In the genomic region with DNA sequence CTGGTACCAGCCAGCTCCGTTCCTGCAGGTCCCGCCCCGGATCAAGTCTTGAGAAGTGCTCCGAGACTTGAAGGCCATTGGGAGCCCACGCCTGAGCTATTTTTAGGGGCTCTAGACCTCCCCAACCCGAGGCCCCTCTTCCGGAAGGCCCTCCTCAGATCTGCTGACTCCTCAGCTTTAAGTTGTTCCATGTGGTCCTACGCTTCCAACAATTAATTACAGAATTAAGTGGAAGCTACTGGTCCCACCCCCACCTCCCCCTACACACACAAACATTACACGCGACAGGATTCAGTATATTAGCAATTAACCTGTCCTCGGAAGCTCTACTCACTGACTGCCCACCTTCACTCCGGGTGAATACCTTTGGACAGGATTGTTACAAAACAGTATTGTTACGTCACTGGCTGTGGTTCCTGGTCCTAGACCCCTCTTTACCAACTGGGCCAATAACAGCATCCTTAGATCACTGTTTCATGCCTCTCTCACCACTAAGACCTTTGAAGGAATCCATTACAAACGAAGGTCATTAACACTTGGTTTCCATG, we compare ENCODE assay signal across 7 mouse cellular contexts. TPM values are rescaled to one million over a fixed set of nuclear protein-coding genes. Genes with fewer than 3 reads are reported as not detected.
DNase-seq lines count a peak whose midpoint lies in the region; ATAC-seq and TF ChIP-seq lines count a peak whose summit lies in the region.

No protein-coding gene starts in this region.

- no peaks in the 10 kb centered on the region for H3K27me3 ChIP-seq in lung, embryonic 15.5 days
- no peaks in the 10 kb centered on the region for H3K27me3 ChIP-seq in limb, embryonic 11.5 days (ENCODE audit: control insufficient read depth, insufficient read depth, low read length)
- H3K27me3 ChIP-seq in small intestine, adult 2 months (ENCODE audit: control insufficient read depth, insufficient read depth, low read length), result no peaks in the 10 kb centered on the region

- H3K27ac ChIP-seq in lung, embryonic 15.5 days, result peak overlapping the region; percentile 95
- H3K27ac ChIP-seq in embryonic fibroblast, embryonic 13.5 days (ENCODE audit: insufficient read depth, low read length), result peak overlapping the region; percentile 21; the same call in 1 of the 2 replicates
- H3K27ac ChIP-seq in limb, embryonic 11.5 days (replicated peaks; ENCODE audit: low read depth, low read length), result peak overlapping the region; percentile 48; the same call in 1 of the 2 replicates
- H3K27ac ChIP-seq in small intestine, adult 2 months (ENCODE audit: insufficient read depth, low read depth, low read length), result no peak overlapping the region

- TF ChIP-seq POLR2A in embryonic fibroblast, embryonic 13.5 days (IDR thresholded peaks at IDR 0.05; ENCODE audit: low read depth, low read length), result peak; percentile 55
- no peak for TF ChIP-seq POLR2A in small intestine, adult 2 months (IDR thresholded peaks at IDR 0.05; ENCODE audit: low read depth, low read length)

- no peaks in the 10 kb centered on the region; the same call in 1 of the 2 replicates for H3K4me1 ChIP-seq in lung, embryonic 15.5 days
- H3K4me1 ChIP-seq in embryonic fibroblast, embryonic 13.5 days (ENCODE audit: control insufficient read depth, insufficient read depth, low read length), result no peaks in the 10 kb centered on the region
- no peaks in the 10 kb centered on the region for H3K4me1 ChIP-seq in limb, embryonic 11.5 days (ENCODE audit: control insufficient read depth, insufficient read depth, low read length)
- no peaks in the 10 kb centered on the region for H3K4me1 ChIP-seq in small intestine, adult 2 months (ENCODE audit: control insufficient read depth, insufficient read depth, insufficient read length, low read length)

- H3K4me2 ChIP-seq in lung, embryonic 15.5 days, result peak overlapping the region; percentile 54
- peak overlapping the region; percentile 38 for H3K4me2 ChIP-seq in limb, embryonic 11.5 days (ENCODE audit: low read depth, severe bottlenecking)

- H3K36me3 ChIP-seq in lung, embryonic 15.5 days, result no peaks in the 10 kb centered on the region
- H3K36me3 ChIP-seq in limb, embryonic 11.5 days (ENCODE audit: control insufficient read depth, insufficient read depth, low read length), result no peaks in the 10 kb centered on the region
- H3K36me3 ChIP-seq in small intestine, adult 2 months (ENCODE audit: control insufficient read depth, insufficient read depth, low read length), result no peaks in the 10 kb centered on the region

- peak overlapping the region; percentile 61 for H3K4me3 ChIP-seq in lung, embryonic 15.5 days
- H3K4me3 ChIP-seq in embryonic fibroblast, embryonic 13.5 days (ENCODE audit: insufficient read depth, low read length), result peak overlapping the region; percentile 28
- peak overlapping the region; percentile 51 for H3K4me3 ChIP-seq in limb, embryonic 11.5 days (ENCODE audit: low read depth, low read length)
- H3K4me3 ChIP-seq in small intestine, adult 2 months (ENCODE audit: low read depth, low read length), result peak overlapping the region; percentile 80

- no peaks in the 10 kb centered on the region for H3K9me3 ChIP-seq in lung, embryonic 15.5 days
- H3K9me3 ChIP-seq in limb, embryonic 11.5 days (ENCODE audit: control insufficient read depth, low read length), result no peaks in the 10 kb centered on the region

- no peak for ATAC-seq in lung, embryonic 15.5 days (ENCODE audit: borderline replicate concordance, extremely low read depth, low FRiP score, low TSS enrichment)
- ATAC-seq in limb, embryonic 11.5 days (ENCODE audit: insufficient number of reproducible peaks, low FRiP score, low TSS enrichment, low read depth), result peak; percentile 55; the same call in 1 of the 2 replicates

- 20% methylated on average over 14 of the region's 14 CpGs for WGBS in lung, embryonic 15.5 days
- WGBS in limb, embryonic 11.5 days, result 30% methylated on average over 14 of the region's 14 CpGs
- WGBS in small intestine, adult 2 months, result 28% methylated on average over 14 of the region's 14 CpGs

- peak overlapping the region; percentile 58; the same call in 1 of the 2 replicates for H3K9ac ChIP-seq in lung, embryonic 15.5 days
- no peak overlapping the region for H3K9ac ChIP-seq in limb, embryonic 11.5 days (ENCODE audit: low read length)

- TF ChIP-seq CTCF in embryonic fibroblast, embryonic 13.5 days (IDR thresholded peaks at IDR 0.05; ENCODE audit: borderline replicate concordance, insufficient read depth, low read length), result no peak
- TF ChIP-seq CTCF in small intestine, adult 2 months (IDR thresholded peaks at IDR 0.05; ENCODE audit: extremely low read depth, insufficient read length, insufficient replicate concordance, low read depth, low read length), result no peak

- DNase-seq in lung, postnatal 25 days (ENCODE audit: low spot score), result no peak
- no peak for DNase-seq in limb, embryonic 11.5 days (ENCODE audit: low spot score)
- DNase-seq in urinary bladder, postnatal 36 days (ENCODE audit: low spot score in 2 of 2), result no peak
- DNase-seq in T-cell, adult 2 months (ENCODE audit: low spot score), result no peak

RNA-seq across cellular contexts. Expression of gene Pdk3, which starts 0.4 kb away (rescaled TPM):
- polyA plus RNA-seq in lung, embryonic 15.5 days (2015; fragmentation: Nextera tagmentation; extraction: Ambion mirVana), result 65.2 and 69.5 TPM in 2 replicates
- 75.4 and 82.6 TPM in 2 replicates for polyA plus RNA-seq in embryonic fibroblast, embryonic 13.5 days (2011; ENCODE audit: insufficient read length, low read depth, missing spikeins)
- polyA plus RNA-seq in limb, embryonic 11.5 days (2014; fragmentation: Nextera tagmentation; extraction: Ambion mirVana), result 86.2 and 87.3 TPM in 2 replicates
- 5.3 and 13.0 TPM in 2 replicates for polyA plus RNA-seq in small intestine, adult 2 months (2012; rRNA removed)

Comparison
In these comparisons a context has a peak if more than half of its experiments do, and no peak if none do; other contexts are left out.
1. H3K4me3 ChIP-seq: peak in every context shown above with its lines; median percentile 80 in small intestine, adult 2 months; 61 in lung, embryonic 15.5 days; 51 in limb, embryonic 11.5 days; 28 in embryonic fibroblast, embryonic 13.5 days.